ENCODE assay signal across 23 mouse cellular contexts in the genomic region with DNA sequence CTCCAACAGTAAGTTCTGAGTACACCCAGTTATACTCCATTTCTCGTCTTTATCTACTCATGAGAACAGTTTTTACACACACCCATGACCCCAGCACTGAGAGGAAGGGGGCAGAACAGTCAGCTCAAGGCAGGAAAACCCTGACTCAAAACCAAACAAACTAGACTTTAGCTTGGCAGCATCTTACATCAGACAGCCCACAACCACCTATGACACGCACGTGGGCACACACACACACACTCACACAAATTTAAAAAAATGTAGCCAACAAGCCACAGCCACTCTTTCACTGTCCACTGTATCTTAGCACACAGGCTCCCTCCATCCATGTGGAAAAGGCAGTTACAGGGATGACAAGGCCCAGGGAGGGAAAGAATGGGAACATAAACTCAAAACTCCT. TPM values are rescaled to one million over a fixed set of nuclear protein-coding genes. Genes with fewer than 3 reads are reported as not detected.
DNase-seq lines count a peak whose midpoint lies in the region; ATAC-seq and TF ChIP-seq lines count a peak whose summit lies in the region.
"Had no signal": no experiment of that assay in that cellular context is flagged by ENCODE, and none has a peak within 500 bp of the region (broad histone marks: within the 10 kb centered on the region; RNA-seq: fewer than 3 reads in every experiment).

No protein-coding gene starts in this region.

- TF ChIP-seq EP300 in liver, postnatal 0 days (IDR thresholded peaks at IDR 0.05; ENCODE audit: low read depth), result no peak
- TF ChIP-seq EP300 in CH12.LX (IDR thresholded peaks at IDR 0.05; ENCODE audit: low read length), result 0 out of 2 replicates have a peak, but pooled peaks have one; percentile 12
- no peak for TF ChIP-seq EP300 in MEL (IDR thresholded peaks at IDR 0.05; ENCODE audit: low read depth in 1 of 2, low read length in 2 of 2)

- WGBS in liver, embryonic 12.5 days (ENCODE audit: insufficient replicate concordance), result 75% methylated on average over 3 of the region's 3 CpGs
- 87% methylated on average over 3 of the region's 3 CpGs for WGBS in liver, postnatal 0 days (ENCODE audit: insufficient replicate concordance)

- dilution Hi-C loops in CH12.LX (cut with MboI; ENCODE audit: extremely low pct_ligation_motif_present, extremely low pct_unique_long_range_greater_than_20kb, low sequenced_read_pairs), result no loop called here

- no peak for TF ChIP-seq POLR2A in CH12.LX (IDR thresholded peaks at IDR 0.05; ENCODE audit: low read depth, low read length)
- TF ChIP-seq POLR2A in MEL (IDR thresholded peaks at IDR 0.05; ENCODE audit: control insufficient read depth in 1 of 2, insufficient read depth in 1 of 2, low read depth in 1 of 2, low read length in 2 of 2, poor library complexity in 1 of 2), result no peak

- ATAC-seq in liver, embryonic 12.5 days, result no peak
- no peak for ATAC-seq in liver, postnatal 0 days
- no peak for ATAC-seq in inflammation-experienced regulatory T-cells, adult 6 months
- ATAC-seq: CD4-positive, CD25-positive, alpha-beta regulatory T cell, adult 4 months; forebrain, embryonic 13.5 days; forebrain, embryonic 15.5 days; forebrain, postnatal 0 days had no signal

- no peak overlapping the region for H3K4me3 ChIP-seq in liver, embryonic 12.5 days
- H3K4me3 ChIP-seq in liver, postnatal 0 days (ENCODE audit: low read depth, low read length), result no peak overlapping the region
- H3K4me3 ChIP-seq in CH12.LX (replicated peaks in 1 of 3; ENCODE audit: low read depth in 2 of 3, low read length in 2 of 3, poor library complexity in 1 of 3) (no peak overlapping the region), MEL (ENCODE audit: control insufficient read depth in 1 of 2, insufficient read depth in 1 of 2, low read depth in 2 of 2, low read length in 2 of 2) (no peak overlapping the region)
- H3K4me3 ChIP-seq: forebrain, embryonic 13.5 days; forebrain, embryonic 15.5 days had no signal

- no peak overlapping the region for H3K4me2 ChIP-seq in liver, embryonic 12.5 days
- H3K4me2 ChIP-seq in liver, postnatal 0 days (ENCODE audit: low read depth, low read length), result no peak overlapping the region
- H3K4me2 ChIP-seq in CH12.LX (ENCODE audit: insufficient read depth, low read depth, poor library complexity, severe bottlenecking), result peak overlapping the region; percentile 21; the same call in 1 of the 2 replicates
- H3K4me2 ChIP-seq: forebrain, embryonic 13.5 days; forebrain, embryonic 15.5 days had no signal

- in situ Hi-C loops in CH12.LX (cut with MboI; ENCODE audit: low pct_ligation_motif_present, low pct_unique_long_range_greater_than_20kb, low sequenced_read_pairs), result no loop called here

- peaks cover 10% of the 10 kb centered on the region; the same call in 1 of the 2 replicates for H3K4me1 ChIP-seq in liver, embryonic 12.5 days
- 0 out of 2 replicates have a peak, but pooled peaks cover 4% of the 10 kb centered on the region for H3K4me1 ChIP-seq in liver, postnatal 0 days (ENCODE audit: insufficient read depth)
- H3K4me1 ChIP-seq in CH12.LX (ENCODE audit: control insufficient read depth in 1 of 2, insufficient read depth in 2 of 2), result peaks cover 4 to 14% of the 10 kb centered on the region in 2 experiments; a peak in 3 of 4 replicates
- H3K4me1 ChIP-seq in MEL (ENCODE audit: control insufficient read depth in 1 of 2, insufficient read depth in 2 of 2, low read length in 2 of 2), result no peaks in the 10 kb centered on the region
- H3K4me1 ChIP-seq: forebrain, embryonic 13.5 days; forebrain, embryonic 15.5 days had no signal

- DNase-seq in liver, postnatal 0 days, result no peak
- peak; percentile 22 for DNase-seq in CH12.LX (ENCODE audit: extremely low read depth)
- no peak for DNase-seq in MEL (ENCODE audit: low read depth, low spot score)
- DNase-seq in urinary bladder, postnatal 10 days (ENCODE audit: low spot score), result no peak
- DNase-seq: adrenal gland, adult 2 months; adrenal gland, postnatal 10 days; adrenal gland, postnatal 25 days; B cell, adult 2 months; cerebellum, adult 11 months; cerebellum, adult 18-20 months; cerebellum, adult 8-10 months; cerebellum, adult 9-11 months; cerebellum, postnatal 14 days; cerebellum, postnatal 36 days; forebrain, postnatal 0 days had no signal

- peaks cover 97% of the 10 kb centered on the region for H3K36me3 ChIP-seq in liver, embryonic 12.5 days
- peaks cover 75% of the 10 kb centered on the region for H3K36me3 ChIP-seq in liver, postnatal 0 days (replicated peaks; ENCODE audit: insufficient read depth, low read length)
- H3K36me3 ChIP-seq in CH12.LX (replicated peaks in 1 of 2; ENCODE audit: control insufficient read depth in 1 of 2, insufficient read depth in 1 of 2, low read length in 1 of 2) (peaks cover 79 to 94% of the 10 kb centered on the region in 2 experiments), MEL (ENCODE audit: control insufficient read depth in 1 of 2, insufficient read depth in 2 of 2, low read length in 2 of 2) (peaks cover 0 to 65% of the 10 kb centered on the region in 2 experiments; a peak in 2 of 4 replicates)

- H3K27me3 ChIP-seq in liver, embryonic 12.5 days (replicated peaks), result no peaks in the 10 kb centered on the region
- H3K27me3 ChIP-seq in liver, postnatal 0 days (ENCODE audit: insufficient read depth, low read length), result no peaks in the 10 kb centered on the region
- H3K27me3 ChIP-seq in CH12.LX (replicated peaks), result no peaks in the 10 kb centered on the region
- H3K27me3 ChIP-seq in MEL (ENCODE audit: control insufficient read depth in 1 of 2, insufficient read depth in 2 of 2, low read length in 2 of 2), result no peaks in the 10 kb centered on the region
- H3K27me3 ChIP-seq: forebrain, embryonic 13.5 days; forebrain, embryonic 15.5 days had no signal

- H3K9ac ChIP-seq in liver, embryonic 12.5 days, result no peak overlapping the region
- H3K9ac ChIP-seq in liver, postnatal 0 days (replicated peaks), result no peak overlapping the region
- H3K9ac ChIP-seq in CH12.LX (ENCODE audit: insufficient read depth, low read depth) (no peak overlapping the region), MEL (ENCODE audit: control insufficient read depth, low read depth, low read length, poor library complexity, severe bottlenecking) (no peak overlapping the region)
- H3K9ac ChIP-seq: forebrain, embryonic 13.5 days; forebrain, embryonic 15.5 days; forebrain, postnatal 0 days had no signal

- peaks cover 25% of the 10 kb centered on the region for H3K79me2 ChIP-seq in CH12.LX (replicated peaks; ENCODE audit: control insufficient read depth, extremely low read depth, insufficient read depth, poor library complexity, severe bottlenecking)
- peaks cover 11% of the 10 kb centered on the region for H3K79me2 ChIP-seq in MEL (ENCODE audit: control insufficient read depth, insufficient read depth, low read length, poor library complexity)

- TF ChIP-seq CTCF in liver, postnatal 0 days (IDR thresholded peaks at IDR 0.05; ENCODE audit: low read depth), result no peak
- TF ChIP-seq CTCF in CH12.LX (conservative IDR thresholded peaks at IDR 0.05 in 1 of 2, IDR thresholded peaks at IDR 0.05 in 1 of 2; ENCODE audit: low read depth in 2 of 2, low read length in 2 of 2) (no peak), MEL (IDR thresholded peaks at IDR 0.05 in 2 of 3, conservative IDR thresholded peaks at IDR 0.05 in 1 of 3; ENCODE audit: control insufficient read depth in 1 of 3, insufficient read depth in 1 of 3, low read depth in 2 of 3, low read length in 3 of 3, poor library complexity in 1 of 3, severe bottlenecking in 1 of 3) (no peak)

- H3K9me3 ChIP-seq in liver, embryonic 12.5 days (replicated peaks), result no peaks in the 10 kb centered on the region
- no peaks in the 10 kb centered on the region for H3K9me3 ChIP-seq in liver, postnatal 0 days (ENCODE audit: low read length)
- H3K9me3 ChIP-seq in CH12.LX (replicated peaks; ENCODE audit: low read length), result no peaks in the 10 kb centered on the region
- no peaks in the 10 kb centered on the region for H3K9me3 ChIP-seq in MEL (replicated peaks; ENCODE audit: insufficient read depth, low read length)
- H3K9me3 ChIP-seq: forebrain, embryonic 13.5 days; forebrain, embryonic 15.5 days; G1E had no signal

- TF ChIP-seq RAD21 in CH12.LX (IDR thresholded peaks at IDR 0.05; ENCODE audit: low read depth, low read length), result no peak
- TF ChIP-seq RAD21 in MEL (IDR thresholded peaks at IDR 0.05; ENCODE audit: low read depth, low read length), result no peak

- H3K27ac ChIP-seq in liver, embryonic 12.5 days, result 0 out of 2 replicates have a peak overlapping the region, but pooled peaks have one; percentile 5
- H3K27ac ChIP-seq in liver, postnatal 0 days (ENCODE audit: low read depth), result no peak overlapping the region
- H3K27ac ChIP-seq in CH12.LX (ENCODE audit: insufficient read depth, low read depth) (peak overlapping the region; percentile 68), MEL (ENCODE audit: control insufficient read depth, low read depth, low read length) (no peak overlapping the region)
- H3K27ac ChIP-seq: forebrain, embryonic 13.5 days; forebrain, embryonic 15.5 days had no signal

RNA-seq across cellular contexts. Expression of gene Nploc4, which starts 10.8 kb away (rescaled TPM):
- polyA plus RNA-seq in liver, embryonic 12.5 days (2016; fragmentation: Nextera tagmentation; extraction: Ambion mirVana), result 44.9 and 46.3 TPM in 2 replicates
- polyA plus RNA-seq in liver, postnatal 0 days (2015; fragmentation: Nextera tagmentation; extraction: Ambion mirVana), result 12.5 and 12.8 TPM in 2 replicates
- total RNA-seq in CH12.LX (2012; rRNA removed), result 50.4 and 67.4 TPM in 2 replicates
- total RNA-seq in CH12.LX (2014; rRNA removed), result 38.3 and 40.6 TPM in 2 replicates
- 97.8 and 115 TPM in 2 replicates for polyA plus RNA-seq in CH12.LX (2012; ENCODE audit: insufficient read length, low read depth)
- total RNA-seq in MEL (2012; rRNA removed), result 77.4 and 88.3 TPM in 2 replicates
- polyA plus RNA-seq in MEL (2012; ENCODE audit: insufficient read depth in 1 of 2, insufficient read length in 2 of 2, low read depth in 1 of 2, low replicate concordance in 2 of 2, missing spikeins in 1 of 2), result 100 to 1,000 TPM; 117 to 352 TPM
- 10 to 100 TPM in 2 of 3 experiments, 1 to 10 TPM in 1; 8.6 to 12.4 (median 11.0) TPM for polyA plus RNA-seq in inflammation-experienced regulatory T-cells, adult 6 months (2017; shearing (Covaris generic))

RNA-seq across cellular contexts. Expression of gene Tspan10, which starts 15.7 kb away (rescaled TPM):
- polyA plus RNA-seq in liver, embryonic 12.5 days (2016; fragmentation: Nextera tagmentation; extraction: Ambion mirVana), result not detected in 2 replicates
- polyA plus RNA-seq in liver, postnatal 0 days (2015; fragmentation: Nextera tagmentation; extraction: Ambion mirVana), result not detected in 2 replicates
- total RNA-seq in CH12.LX (2012; rRNA removed) (0.08 TPM in 1 of 2 replicates, not detected in the other), CH12.LX (2014; rRNA removed) (0.30 TPM in 1 of 2 replicates, not detected in the other), MEL (2012; rRNA removed) (0.20 and 0.65 TPM in 2 replicates)
- polyA plus RNA-seq in CH12.LX (2012; ENCODE audit: insufficient read length, low read depth) (0.25 and 0.31 TPM in 2 replicates), MEL (2012; ENCODE audit: insufficient read depth in 1 of 2, insufficient read length in 2 of 2, low read depth in 1 of 2, low replicate concordance in 2 of 2, missing spikeins in 1 of 2) (under 1 TPM in 1 of 2 experiments, not detected in 1; 0.29 TPM)
- polyA plus RNA-seq in inflammation-experienced regulatory T-cells, adult 6 months (2017; shearing (Covaris generic)), result under 1 TPM in 1 of 3 experiments, not detected in 2; 0.28 TPM
- total RNA-seq: adrenal gland, postnatal 25 days; common myeloid progenitor, adult 5-6 weeks; forebrain, postnatal 0 days had no signal
- polyA plus RNA-seq: adrenal gland, adult 2 months; CD4-positive, CD25-positive, alpha-beta regulatory T cell, adult 4 months; forebrain, embryonic 13.5 days; forebrain, embryonic 15.5 days; forebrain, postnatal 0 days; G1E had no signal

RNA-seq across cellular contexts. Expression of gene Pde6g, which starts 26.6 kb away (rescaled TPM):
- polyA plus RNA-seq in liver, embryonic 12.5 days (2016; fragmentation: Nextera tagmentation; extraction: Ambion mirVana), result 0.13 and 0.25 TPM in 2 replicates
- 0.20 TPM in 1 of 2 replicates, not detected in the other for polyA plus RNA-seq in liver, postnatal 0 days (2015; fragmentation: Nextera tagmentation; extraction: Ambion mirVana)
- total RNA-seq in CH12.LX (2012; rRNA removed), result 0.34 TPM in 2 replicates
- total RNA-seq in CH12.LX (2014; rRNA removed), result 0.41 TPM in 1 of 2 replicates, not detected in the other
- 0.31 and 0.34 TPM in 2 replicates for polyA plus RNA-seq in CH12.LX (2012; ENCODE audit: insufficient read length, low read depth)
- total RNA-seq in MEL (2012; rRNA removed), result 0.35 and 0.46 TPM in 2 replicates
- polyA plus RNA-seq in MEL (2012; ENCODE audit: insufficient read depth in 1 of 2, insufficient read length in 2 of 2, low read depth in 1 of 2, low replicate concordance in 2 of 2, missing spikeins in 1 of 2), result under 1 TPM in 1 of 2 experiments, not detected in 1; 0.84 TPM
- polyA plus RNA-seq in inflammation-experienced regulatory T-cells, adult 6 months (2017; shearing (Covaris generic)), result under 1 TPM in 2 of 3 experiments, not detected in 1; 0.15 to 0.56 TPM
- total RNA-seq: common myeloid progenitor, adult 5-6 weeks had no signal
- polyA plus RNA-seq: embryonic facial prominence, embryonic 14.5 days had no signal

RNA-seq across cellular contexts. Expression of gene Oxld1, which starts 31.1 kb away (rescaled TPM):
- polyA plus RNA-seq in liver, embryonic 12.5 days (2016; fragmentation: Nextera tagmentation; extraction: Ambion mirVana), result 8.1 and 9.6 TPM in 2 replicates
- polyA plus RNA-seq in liver, postnatal 0 days (2015; fragmentation: Nextera tagmentation; extraction: Ambion mirVana), result 18.9 and 19.0 TPM in 2 replicates
- total RNA-seq in CH12.LX (2012; rRNA removed), result 18.7 and 31.4 TPM in 2 replicates
- 17.6 and 20.3 TPM in 2 replicates for total RNA-seq in CH12.LX (2014; rRNA removed)
- 10.4 and 12.2 TPM in 2 replicates for polyA plus RNA-seq in CH12.LX (2012; ENCODE audit: insufficient read length, low read depth)
- total RNA-seq in MEL (2012; rRNA removed), result 15.9 and 17.6 TPM in 2 replicates
- 10 to 100 TPM in 1 of 2 experiments, not detected in 1; 17.5 TPM for polyA plus RNA-seq in MEL (2012; ENCODE audit: insufficient read depth in 1 of 2, insufficient read length in 2 of 2, low read depth in 1 of 2, low replicate concordance in 2 of 2, missing spikeins in 1 of 2)
- polyA plus RNA-seq in inflammation-experienced regulatory T-cells, adult 6 months (2017; shearing (Covaris generic)), result 1 to 10 TPM; 4.8 to 6.8 (median 5.1) TPM

RNA-seq across cellular contexts. Expression of gene Ccdc137, which starts 31.2 kb away (rescaled TPM):
- 31.3 and 32.3 TPM in 2 replicates for polyA plus RNA-seq in liver, embryonic 12.5 days (2016; fragmentation: Nextera tagmentation; extraction: Ambion mirVana)
- 9.0 and 11.7 TPM in 2 replicates for polyA plus RNA-seq in liver, postnatal 0 days (2015; fragmentation: Nextera tagmentation; extraction: Ambion mirVana)
- 30.1 and 43.9 TPM in 2 replicates for total RNA-seq in CH12.LX (2012; rRNA removed)
- total RNA-seq in CH12.LX (2014; rRNA removed), result 54.6 and 61.1 TPM in 2 replicates
- polyA plus RNA-seq in CH12.LX (2012; ENCODE audit: insufficient read length, low read depth), result 70.4 and 104 TPM in 2 replicates
- 66.1 and 104 TPM in 2 replicates for total RNA-seq in MEL (2012; rRNA removed)
- polyA plus RNA-seq in MEL (2012; ENCODE audit: insufficient read depth in 1 of 2, insufficient read length in 2 of 2, low read depth in 1 of 2, low replicate concordance in 2 of 2, missing spikeins in 1 of 2), result 100 to 1,000 TPM in 1 of 2 experiments, not detected in 1; 116 TPM
- polyA plus RNA-seq in inflammation-experienced regulatory T-cells, adult 6 months (2017; shearing (Covaris generic)), result 10 to 100 TPM; 17.8 to 26.0 (median 17.9) TPM

Comparison
In these comparisons a context has a peak if more than half of its experiments do, and no peak if none do; other contexts are left out.
1. H3K27ac ChIP-seq: peak in liver, embryonic 12.5 days (single experiment) and CH12.LX (single experiment); none in liver, postnatal 0 days (single experiment) and MEL (single experiment).